Mouse (Mus musculus) bone marrow macrophage, adult 2 months (primary cell): ENCODE data around the gene Relt.
"Not testable (repeated sequence)": the region's sequence is repeated elsewhere in the genome, so short reads cannot be mapped to it uniquely, and the experiment has no call there.

ENCODE experiments used
- CTCF ChIP-seq: IDR thresholded peaks from 2 replicates; pipeline ENCODE4 v1.5.1; 2012; ENCODE audit warnings: low read depth, mild to moderate bottlenecking, low read length, moderate library complexity
- POLR2A ChIP-seq: IDR thresholded peaks from 2 replicates; pipeline ENCODE4 v1.6.1; 2012; ENCODE audit warnings: mild to moderate bottlenecking, low read depth, low read length, borderline replicate concordance

DNA sequence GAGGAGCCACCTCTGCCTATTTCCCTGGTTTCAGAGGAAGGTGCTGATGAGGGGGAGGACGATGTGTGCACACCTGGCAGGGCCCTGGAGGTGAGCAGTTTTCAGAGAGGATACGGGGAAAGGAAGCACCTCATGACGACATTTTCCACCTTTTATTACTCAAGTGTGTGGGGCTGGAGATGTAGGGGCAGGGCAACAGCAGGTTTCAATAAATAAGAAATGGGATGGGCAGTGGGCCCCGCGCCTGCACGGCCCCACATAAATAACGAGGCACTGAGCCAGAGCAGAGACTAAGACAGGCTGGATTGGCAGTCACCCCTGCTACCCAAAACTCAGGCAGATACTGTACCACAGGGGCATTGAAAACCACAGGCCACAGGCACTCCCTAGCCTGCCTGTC, 17.2 kb downstream of the Relt start:
- not testable (repeated sequence) for TF ChIP-seq POLR2A, CTCF
